Mouse (Mus musculus): ENCODE data around the gene Spef1. TPM values are rescaled to one million over a fixed set of nuclear protein-coding genes. Genes with fewer than 3 reads are reported as not detected.

The Spef1 gene
- polyA plus RNA-seq, 1 experiment: 8.4 TPM

DNA sequence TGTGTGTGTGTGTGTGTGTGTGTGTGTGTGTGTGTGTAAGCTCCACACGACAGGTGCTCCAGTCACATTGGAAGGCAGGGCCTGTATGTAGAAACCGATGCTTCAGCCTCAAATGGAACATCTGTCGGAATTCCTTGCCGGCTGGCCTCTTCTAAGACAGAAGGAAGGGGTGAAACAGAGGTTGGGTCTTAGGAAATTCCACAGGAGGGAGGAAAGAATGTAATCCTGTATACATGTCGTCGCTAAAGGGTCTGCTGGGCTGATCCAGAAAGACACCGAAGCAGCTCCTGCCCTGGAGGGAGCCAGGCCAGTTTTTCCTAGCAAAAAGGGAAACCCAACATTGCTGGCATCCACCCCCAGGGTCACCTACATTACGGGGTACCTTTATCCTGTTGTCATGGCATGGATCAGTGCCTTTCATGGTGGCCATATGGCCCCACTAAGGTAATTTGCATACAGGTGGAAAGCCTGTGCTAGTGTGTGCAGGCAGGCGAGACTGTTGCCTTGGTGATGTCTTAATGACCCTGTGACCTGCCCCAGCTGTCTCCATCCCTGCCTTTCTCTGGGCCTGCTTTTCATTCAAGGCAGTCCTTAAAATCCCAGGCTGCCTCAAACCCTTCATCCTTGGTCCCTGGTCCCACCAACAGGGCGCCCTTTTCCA is 3.4 kb upstream of the Spef1 start:
- no peak for TF ChIP-seq CTCF (IDR thresholded peaks at IDR 0.05; ENCODE audit: extremely low read depth, insufficient read depth, low read length)
- TF ChIP-seq POLR2A (IDR thresholded peaks at IDR 0.05; ENCODE audit: extremely low read depth, insufficient read depth, low read length): no peak
- Histone ChIP-seq H3K4me3 (ENCODE audit: insufficient read depth, low read length) (no peak overlapping the region), H3K27ac (ENCODE audit: insufficient read depth, low read length) (no peak overlapping the region), H3K4me1 (ENCODE audit: control insufficient read depth, insufficient read depth, low read length) (peaks cover 7% of the 10 kb centered on the region)

DNA sequence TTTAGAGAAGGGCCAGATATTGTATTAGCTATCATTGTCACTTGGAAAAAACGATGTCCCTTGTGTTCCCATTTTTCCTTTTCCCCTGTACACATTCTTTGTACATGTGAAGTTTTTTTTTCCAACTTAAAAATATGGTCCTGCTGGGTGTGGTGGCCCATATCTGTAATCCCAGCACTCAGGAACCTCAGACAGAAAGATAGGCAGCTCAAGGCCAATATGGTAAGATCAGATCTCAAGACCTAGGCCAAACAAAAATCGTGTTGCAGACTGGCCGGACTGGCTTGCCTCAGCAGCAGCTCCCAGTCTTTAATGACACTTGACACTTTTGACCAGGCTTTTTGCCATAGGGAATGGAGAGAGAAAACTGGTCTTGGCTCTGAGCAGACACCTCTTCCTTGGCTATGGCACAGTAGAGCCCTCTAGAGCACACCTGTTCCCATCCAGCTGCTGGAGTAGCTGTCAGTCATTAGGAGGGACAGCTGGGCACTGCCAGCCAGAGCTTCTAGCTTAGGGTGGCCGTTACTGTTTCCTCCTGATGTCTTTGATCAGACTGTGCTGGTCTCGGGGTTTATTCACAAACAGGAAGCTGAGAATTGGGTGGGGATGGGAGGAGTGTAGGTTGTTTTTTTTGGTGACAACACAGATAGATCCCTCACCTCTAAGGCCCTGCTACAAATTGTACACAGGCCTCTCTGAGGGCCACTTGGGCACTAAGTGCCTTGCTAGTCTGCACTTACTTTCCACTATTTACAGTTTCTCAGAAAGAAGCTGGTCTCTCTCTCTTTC is 2.6 kb upstream of the Spef1 start:
- TF ChIP-seq CTCF (IDR thresholded peaks at IDR 0.05; ENCODE audit: extremely low read depth, insufficient read depth, low read length) (no peak), POLR2A (IDR thresholded peaks at IDR 0.05; ENCODE audit: extremely low read depth, insufficient read depth, low read length) (no peak)
- Histone ChIP-seq H3K27ac (ENCODE audit: insufficient read depth, low read length) (no peak overlapping the region), H3K4me3 (ENCODE audit: insufficient read depth, low read length) (no peak overlapping the region), H3K4me1 (ENCODE audit: control insufficient read depth, insufficient read depth, low read length) (peaks cover 7% of the 10 kb centered on the region)

DNA sequence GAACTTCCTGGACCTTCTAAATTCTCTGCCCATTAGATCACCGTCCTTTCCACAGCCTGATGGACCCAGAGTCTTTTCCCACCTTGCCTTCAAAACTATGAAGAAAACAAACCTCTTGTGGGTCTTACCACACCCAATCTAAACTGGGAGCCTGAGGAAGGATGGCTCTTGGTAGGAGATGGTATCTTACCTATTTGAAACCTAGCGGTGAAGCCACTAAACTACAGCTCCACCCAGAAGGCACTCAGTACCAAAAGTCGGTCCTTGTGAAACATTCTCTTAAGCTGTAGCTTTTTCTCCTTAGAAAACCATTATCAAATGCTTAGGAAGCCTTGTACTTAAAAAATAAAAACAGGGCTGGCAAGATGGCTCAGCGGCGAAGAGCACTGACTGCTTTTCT is 1.2 kb upstream of the Spef1 start:
- H3K4me3 ChIP-seq (ENCODE audit: insufficient read depth, low read length): no peak overlapping the region
- no peak overlapping the region for H3K27ac ChIP-seq (ENCODE audit: insufficient read depth, low read length)
- H3K4me1 ChIP-seq (ENCODE audit: control insufficient read depth, insufficient read depth, low read length): peaks cover 7% of the 10 kb centered on the region
- TF ChIP-seq POLR2A (IDR thresholded peaks at IDR 0.05; ENCODE audit: extremely low read depth, insufficient read depth, low read length): no peak
- no peak for TF ChIP-seq CTCF (IDR thresholded peaks at IDR 0.05; ENCODE audit: extremely low read depth, insufficient read depth, low read length)

DNA sequence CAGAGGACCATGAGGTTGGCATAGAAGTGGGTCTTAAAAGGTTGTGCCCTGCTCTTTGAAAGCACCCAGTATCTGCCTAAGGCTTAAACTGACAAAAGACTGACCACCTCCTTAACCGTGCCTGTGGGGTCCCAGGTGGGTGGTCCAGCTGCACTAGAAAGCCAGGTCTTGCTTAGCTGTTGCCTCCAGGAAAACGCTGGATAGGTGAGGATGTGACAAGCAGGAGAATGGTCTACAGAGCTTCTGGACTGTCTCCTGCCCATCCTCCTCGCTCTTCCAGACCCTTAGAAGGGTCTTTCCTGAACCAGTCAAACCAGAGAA is 480 bp upstream of the Spef1 start:
- no peak for TF ChIP-seq POLR2A (IDR thresholded peaks at IDR 0.05; ENCODE audit: extremely low read depth, insufficient read depth, low read length)
- no peak for TF ChIP-seq CTCF (IDR thresholded peaks at IDR 0.05; ENCODE audit: extremely low read depth, insufficient read depth, low read length)
- Histone ChIP-seq H3K4me1 (ENCODE audit: control insufficient read depth, insufficient read depth, low read length) (peaks cover 7% of the 10 kb centered on the region), H3K27ac (ENCODE audit: insufficient read depth, low read length) (no peak overlapping the region), H3K4me3 (ENCODE audit: insufficient read depth, low read length) (peak overlapping the region; percentile 83)

DNA sequence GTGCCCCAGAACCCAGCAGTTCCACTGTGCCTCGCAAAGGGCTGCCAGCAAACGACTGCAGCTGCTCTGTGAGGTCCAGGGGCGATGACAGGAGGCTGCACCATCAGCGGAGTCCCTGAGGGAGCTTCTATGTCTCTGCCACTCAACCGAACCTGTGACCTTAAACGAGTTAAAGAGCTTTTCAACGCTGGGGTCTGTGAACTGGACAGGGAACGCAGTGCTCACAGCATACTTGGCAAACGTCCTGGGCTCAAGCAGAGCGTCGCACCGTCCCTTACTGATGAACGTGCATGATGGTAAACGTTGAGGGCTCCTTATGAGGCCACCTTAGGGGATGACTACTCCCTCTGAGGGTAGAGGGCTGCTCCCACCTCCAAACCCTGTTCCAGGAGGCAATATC is 739 bp downstream of the Spef1 start:
- Histone ChIP-seq H3K4me3 (ENCODE audit: insufficient read depth, low read length) (peak overlapping the region; percentile 83), H3K27ac (ENCODE audit: insufficient read depth, low read length) (0 out of 2 replicates have a peak overlapping the region, but pooled peaks have one; percentile 19), H3K4me1 (ENCODE audit: control insufficient read depth, insufficient read depth, low read length) (peaks cover 7% of the 10 kb centered on the region)
- TF ChIP-seq CTCF (IDR thresholded peaks at IDR 0.05; ENCODE audit: extremely low read depth, insufficient read depth, low read length) (no peak), POLR2A (IDR thresholded peaks at IDR 0.05; ENCODE audit: extremely low read depth, insufficient read depth, low read length) (no peak)

DNA sequence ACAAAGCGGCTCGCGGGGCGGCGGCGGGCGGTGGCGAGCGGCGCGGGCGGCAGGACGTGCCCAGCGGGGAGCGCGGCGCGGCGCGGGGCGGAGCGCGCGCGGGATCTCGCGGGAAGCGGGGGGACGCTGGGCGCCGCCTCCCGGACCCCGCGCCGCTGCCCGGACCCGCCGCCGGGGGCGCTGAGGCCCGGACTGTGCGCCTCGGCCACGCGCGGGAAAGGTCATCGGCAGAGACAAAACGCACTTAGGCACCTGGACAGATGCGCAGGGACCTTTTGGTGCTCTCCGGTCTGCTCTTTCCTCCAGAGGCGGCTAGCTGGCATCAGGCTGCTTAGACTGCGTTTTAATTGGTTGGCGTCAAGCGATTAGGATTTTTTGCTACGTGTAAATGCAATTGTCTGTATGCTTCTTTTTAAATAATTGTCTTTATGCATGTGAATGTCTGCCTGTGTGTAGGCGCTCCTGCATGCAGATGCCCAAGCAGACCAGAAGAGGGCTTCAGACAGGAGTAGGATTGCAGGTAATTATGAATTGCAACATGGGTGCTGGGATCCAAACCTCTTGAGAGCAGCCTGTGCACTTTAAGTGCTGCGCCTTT is 7.0 kb downstream of the Spef1 start, which contains the start of gene Cenpb:
Cenpb (minus strand) TSS at position 78 of the 598 bp plus-strand sequence.
- H3K27ac ChIP-seq (ENCODE audit: insufficient read depth, low read length): peak within 1 kb of the TSS; percentile 98
- peak; percentile 25; the same call in 1 of the 2 replicates for TF ChIP-seq CTCF (IDR thresholded peaks at IDR 0.05; ENCODE audit: extremely low read depth, insufficient read depth, low read length)
- peak; percentile 55; the same call in 1 of the 2 replicates for TF ChIP-seq POLR2A (IDR thresholded peaks at IDR 0.05; ENCODE audit: extremely low read depth, insufficient read depth, low read length)
- H3K4me3 ChIP-seq (ENCODE audit: insufficient read depth, low read length): peak within 1 kb of the TSS; percentile 100
- peaks cover 4% of the 10 kb centered on the region for H3K4me1 ChIP-seq (ENCODE audit: control insufficient read depth, insufficient read depth, low read length)

DNA sequence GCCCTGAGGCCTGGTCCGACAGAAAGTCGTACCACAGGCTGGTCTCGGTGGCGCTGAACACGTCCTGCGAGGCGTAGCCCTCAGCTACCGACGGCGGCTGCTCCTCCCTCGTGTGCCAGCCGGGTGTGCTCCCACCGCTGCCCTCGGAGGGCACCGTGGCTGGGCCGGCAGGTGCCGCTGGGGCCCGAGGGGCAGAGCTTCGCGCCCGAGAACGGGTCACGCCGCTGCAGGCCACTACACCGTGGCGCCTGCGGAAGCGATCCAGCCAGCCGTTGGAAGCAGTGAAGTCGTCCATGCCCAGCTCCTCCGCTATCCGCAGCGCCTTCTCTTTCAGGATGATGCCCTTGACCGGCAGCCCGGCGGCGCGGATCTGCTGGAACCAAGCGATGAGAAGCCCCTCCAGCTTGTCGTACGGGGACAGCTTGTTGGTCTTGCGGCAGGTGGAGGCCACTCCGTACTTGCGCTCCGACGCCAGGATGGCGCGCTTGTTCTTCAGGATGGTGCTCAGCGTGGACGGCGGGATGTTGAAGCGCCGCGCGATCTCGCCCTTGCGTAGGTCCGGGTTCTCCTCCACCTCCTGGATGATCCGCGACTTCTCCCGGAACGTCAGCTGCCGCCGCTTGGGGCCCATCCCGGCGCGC is 7.7 kb downstream of the Spef1 start:
- TF ChIP-seq CTCF (IDR thresholded peaks at IDR 0.05; ENCODE audit: extremely low read depth, insufficient read depth, low read length) (no peak), POLR2A (IDR thresholded peaks at IDR 0.05; ENCODE audit: extremely low read depth, insufficient read depth, low read length) (no peak)
- Histone ChIP-seq H3K4me3 (ENCODE audit: insufficient read depth, low read length) (peak overlapping the region; percentile 100), H3K4me1 (ENCODE audit: control insufficient read depth, insufficient read depth, low read length) (peaks cover 6% of the 10 kb centered on the region), H3K27ac (ENCODE audit: insufficient read depth, low read length) (peak overlapping the region; percentile 98)

DNA sequence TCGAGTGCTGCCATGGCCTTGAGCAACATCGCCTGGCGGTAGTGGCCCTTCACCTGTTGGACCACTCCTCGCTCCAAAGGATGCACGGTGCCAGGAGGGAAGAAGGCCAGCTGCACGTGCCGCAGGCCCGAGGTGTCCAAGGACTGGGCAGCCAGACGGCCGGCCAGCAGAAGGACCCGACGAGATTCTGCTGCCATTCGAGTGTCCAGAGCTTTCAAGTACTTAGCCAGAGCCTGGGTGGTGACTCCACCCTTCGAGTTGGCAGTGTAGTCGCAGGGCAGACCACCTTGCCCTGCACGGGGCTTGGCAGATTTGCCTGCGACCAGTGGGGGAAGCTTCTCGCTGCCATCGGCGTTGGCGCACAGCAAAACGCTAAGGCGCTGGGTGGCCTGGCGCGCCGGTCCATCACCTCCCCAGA is 8.2 kb downstream of the Spef1 start:
- H3K4me3 ChIP-seq (ENCODE audit: insufficient read depth, low read length): peak overlapping the region; percentile 100
- TF ChIP-seq POLR2A (IDR thresholded peaks at IDR 0.05; ENCODE audit: extremely low read depth, insufficient read depth, low read length): no peak; the same call in 1 of the 2 replicates
- TF ChIP-seq CTCF (IDR thresholded peaks at IDR 0.05; ENCODE audit: extremely low read depth, insufficient read depth, low read length): no peak
- H3K4me1 ChIP-seq (ENCODE audit: control insufficient read depth, insufficient read depth, low read length): peaks cover 6% of the 10 kb centered on the region
- H3K27ac ChIP-seq (ENCODE audit: insufficient read depth, low read length): no peak overlapping the region

DNA sequence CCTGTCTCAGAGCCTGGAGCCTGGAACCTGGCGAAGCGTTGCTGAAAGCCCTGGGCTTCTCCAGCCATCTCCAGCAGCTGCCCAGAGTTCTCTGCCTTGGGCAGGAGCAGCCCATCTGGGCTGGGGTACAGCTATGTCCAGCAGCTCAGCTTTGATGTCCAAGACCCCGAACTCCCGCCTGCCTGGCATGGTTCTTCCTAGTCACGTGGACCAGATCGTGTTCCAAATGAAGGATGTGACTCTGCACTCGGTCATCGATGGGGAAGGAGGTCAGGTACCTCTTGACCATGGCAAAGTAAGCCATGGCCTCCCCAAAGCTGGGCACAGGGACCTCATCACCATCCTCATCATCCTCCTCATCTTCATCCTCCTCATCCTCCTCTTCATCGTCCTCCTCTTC is 9.2 kb downstream of the Spef1 start:
- H3K27ac ChIP-seq (ENCODE audit: insufficient read depth, low read length): no peak overlapping the region
- peak overlapping the region; percentile 100 for H3K4me3 ChIP-seq (ENCODE audit: insufficient read depth, low read length)
- H3K4me1 ChIP-seq (ENCODE audit: control insufficient read depth, insufficient read depth, low read length): peaks cover 6% of the 10 kb centered on the region
- TF ChIP-seq CTCF (IDR thresholded peaks at IDR 0.05; ENCODE audit: extremely low read depth, insufficient read depth, low read length): no peak
- TF ChIP-seq POLR2A (IDR thresholded peaks at IDR 0.05; ENCODE audit: extremely low read depth, insufficient read depth, low read length): no peak

Measured in cortical plate, adult 2 months (tissue).